Mouse (Mus musculus): ENCODE measurements around the gene 4833423E24Rik. TPM values are rescaled to one million over a fixed set of nuclear protein-coding genes. Genes with fewer than 3 reads are reported as not detected.
A peak's percentile ranks its signal among the peaks of the same experiment; 100 is the strongest.

Gene 4833423E24Rik
- under 1 TPM; 0.43 to 0.65 TPM for total RNA-seq (2021)
- long read RNA-seq, experiment 1, partial matches to known transcripts, result 1 of 1 reads
- long read RNA-seq, experiment 1, other reads (novel, unspliced or antisense), result 0 of 1 reads
- long read RNA-seq, experiment 2, result 0 reads

DNA sequence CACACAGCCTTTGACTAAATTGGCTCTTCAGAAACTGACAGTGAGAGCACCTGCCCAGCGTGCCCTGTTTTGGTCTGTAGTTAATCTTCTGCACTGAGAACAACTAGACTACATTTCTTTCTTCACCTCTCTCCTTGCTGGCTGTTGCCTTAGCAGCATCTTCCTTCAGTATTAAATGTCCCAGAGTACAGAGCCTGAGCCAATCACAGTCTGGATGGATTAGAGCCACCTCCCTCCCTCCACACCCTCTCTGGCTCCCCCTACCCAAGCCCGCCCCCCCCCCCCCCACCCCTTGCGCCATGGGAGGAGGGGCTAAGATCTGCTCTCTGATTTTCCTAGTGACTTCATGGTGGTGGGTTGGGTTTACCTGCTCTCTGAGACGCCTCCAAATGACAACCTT, at the start of gene 4833423E24Rik:
4833423E24Rik (minus strand) TSS at position 146 of the 400 bp plus-strand sequence.
- DNase-seq (ENCODE audit: low spot score in 2 of 2), result no peak

GRCm38 (mm10) chr2:85561187-85561586, 42.4 kb upstream of the 4833423E24Rik start:
- peak; percentile 45 to 71 for DNase-seq (ENCODE audit: low spot score in 2 of 2)

DNA sequence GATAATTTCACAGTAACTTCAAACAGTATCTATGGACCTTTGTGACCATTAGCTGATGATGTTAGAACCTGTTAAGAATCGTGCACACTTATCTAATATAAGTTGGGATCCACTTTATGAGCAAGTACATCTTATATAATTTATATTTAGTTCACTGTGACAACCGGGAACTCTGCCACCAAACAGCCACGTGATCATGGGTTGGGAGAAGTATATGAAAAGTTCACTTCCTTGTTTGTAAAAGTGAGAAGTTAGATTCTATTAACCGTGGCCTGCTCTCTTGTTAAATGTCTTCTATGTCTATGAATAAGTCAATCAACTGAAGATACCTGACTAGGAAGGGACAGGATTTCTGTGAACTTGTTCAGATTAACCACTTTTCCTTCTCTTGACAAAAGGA, 41.4 kb upstream of the 4833423E24Rik start:
- no peak for DNase-seq (ENCODE audit: low spot score in 2 of 2)

DNA sequence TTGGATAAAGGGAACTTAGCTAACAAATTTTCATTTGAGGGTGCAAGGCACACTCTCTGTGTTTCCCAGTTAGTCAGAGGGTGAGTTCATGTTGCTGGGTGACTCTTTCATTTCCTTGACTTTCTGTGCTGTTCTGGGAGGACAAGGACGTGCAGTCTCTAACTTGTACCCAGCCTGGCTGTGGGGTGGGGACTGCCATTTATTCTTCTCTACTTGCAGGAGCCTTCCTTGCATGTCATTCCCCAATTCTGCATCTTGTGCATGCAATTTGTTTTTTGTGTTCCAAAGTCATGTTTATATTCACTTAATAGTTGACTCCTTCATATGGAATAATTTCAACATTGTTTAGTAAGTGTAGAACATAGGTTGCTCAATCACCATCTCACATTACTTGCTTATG, 36.0 kb upstream of the 4833423E24Rik start:
- DNase-seq (ENCODE audit: low spot score in 2 of 2), result no peak

GRCm38 (mm10) chr2:85533934-85534333, 15.1 kb upstream of the 4833423E24Rik start:
- no peak for DNase-seq (ENCODE audit: low spot score in 2 of 2)

DNA sequence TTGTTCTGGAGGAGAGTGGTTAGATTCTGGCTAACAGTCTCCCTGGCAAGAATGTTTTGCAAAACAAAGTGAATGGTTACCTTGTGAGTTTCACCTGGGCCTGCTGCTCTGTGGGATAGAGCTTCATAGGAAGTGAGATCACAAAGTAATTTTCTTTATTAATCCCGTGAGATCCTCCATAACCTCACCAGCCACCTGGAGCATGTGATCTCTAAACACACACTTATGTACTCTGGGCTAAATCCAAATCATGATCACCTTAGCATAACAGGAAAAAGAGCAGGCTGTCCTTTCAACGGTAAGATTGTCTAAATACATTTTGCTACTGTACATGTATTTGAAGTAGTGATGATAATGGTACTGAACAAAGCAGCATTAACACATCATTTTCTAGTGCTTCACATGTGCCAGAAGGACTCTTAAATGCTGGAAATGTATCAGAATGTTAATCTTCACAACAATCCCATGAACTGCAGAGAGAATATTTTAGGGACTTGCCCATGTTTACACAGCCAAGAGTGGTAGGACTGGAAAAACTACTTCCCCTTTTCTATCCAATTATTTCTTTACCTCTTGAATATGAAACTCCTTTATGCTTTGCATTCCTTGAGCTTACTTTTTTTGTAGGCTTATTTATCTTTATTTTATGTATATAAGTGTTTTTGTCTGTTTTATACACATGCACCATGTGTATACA, 13.4 kb upstream of the 4833423E24Rik start:
- no peak for DNase-seq (ENCODE audit: low spot score in 2 of 2)

DNA sequence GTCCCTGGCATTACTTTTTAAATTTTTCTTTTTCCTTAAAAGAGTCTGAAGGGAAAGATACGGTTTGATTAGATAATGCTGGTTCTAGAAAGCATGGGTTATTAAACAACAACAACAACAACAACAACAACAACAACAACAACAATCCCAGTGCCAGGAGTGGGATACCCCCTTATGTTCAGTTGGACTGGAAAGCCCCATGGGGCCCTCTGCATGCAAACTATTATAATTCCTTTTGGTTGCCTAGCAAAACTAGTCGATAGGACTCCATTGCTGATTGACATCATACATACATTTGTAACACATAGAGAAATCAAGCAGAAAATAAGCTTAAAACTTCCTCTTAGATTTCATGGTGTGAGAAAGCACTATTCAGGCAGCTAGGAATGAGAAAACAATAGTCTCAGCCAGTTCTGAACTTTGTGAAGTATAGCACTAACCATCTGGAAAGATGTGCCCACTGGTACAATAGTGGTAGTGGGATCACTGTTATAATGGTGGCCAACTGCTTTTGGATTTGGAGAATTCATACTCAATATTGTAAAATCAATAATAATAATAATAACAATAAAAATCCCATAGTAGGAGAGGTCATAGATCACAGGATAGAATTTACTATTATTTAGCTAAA, 4.2 kb upstream of the 4833423E24Rik start:
- no peak for DNase-seq (ENCODE audit: low spot score in 2 of 2)

GRCm38 (mm10) chr2:85518292-85518691, 532 bp downstream of the 4833423E24Rik start:
- no peak for DNase-seq (ENCODE audit: low spot score in 2 of 2)

DNA sequence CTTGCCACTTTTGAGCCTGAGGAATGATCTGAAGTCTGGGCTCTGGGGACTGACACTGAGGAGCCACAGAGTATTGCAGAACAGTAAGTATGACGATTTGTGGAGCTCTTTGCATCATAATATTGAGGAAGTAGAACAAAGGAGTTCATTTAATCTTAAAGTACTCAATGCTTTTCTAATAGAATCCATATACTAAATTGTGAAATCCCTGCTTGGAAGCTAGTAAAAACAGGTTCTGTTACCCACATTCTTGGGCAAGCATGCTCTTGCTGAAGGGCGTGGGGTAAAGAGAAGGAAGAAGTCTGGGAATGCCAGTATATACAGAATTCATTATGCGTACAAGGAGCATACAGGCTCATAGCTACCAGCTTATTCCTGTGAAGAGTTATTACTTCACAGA, 8.4 kb downstream of the 4833423E24Rik start:
- DNase-seq (ENCODE audit: low spot score in 2 of 2), result no peak

DNA sequence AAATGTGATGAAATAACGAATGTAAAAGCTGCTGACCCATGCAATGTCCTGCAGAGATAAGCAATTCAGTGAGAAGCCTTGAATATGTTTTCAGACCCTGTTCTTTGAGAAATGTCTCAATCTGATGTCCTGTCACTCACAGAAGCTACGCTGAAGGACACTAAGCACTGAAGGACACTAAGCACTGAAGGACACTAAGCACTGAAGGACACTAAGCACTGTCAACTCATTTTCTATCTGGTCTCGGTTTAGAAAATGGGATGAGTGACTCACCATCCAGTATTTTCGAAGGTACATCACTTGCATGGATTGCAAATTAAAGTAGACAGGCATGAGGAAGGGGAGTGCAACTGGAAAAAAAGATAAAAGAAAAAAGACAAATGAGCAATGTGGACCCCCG, 28.4 kb downstream of the 4833423E24Rik start:
- DNase-seq (ENCODE audit: low spot score in 2 of 2), result no peak

DNA sequence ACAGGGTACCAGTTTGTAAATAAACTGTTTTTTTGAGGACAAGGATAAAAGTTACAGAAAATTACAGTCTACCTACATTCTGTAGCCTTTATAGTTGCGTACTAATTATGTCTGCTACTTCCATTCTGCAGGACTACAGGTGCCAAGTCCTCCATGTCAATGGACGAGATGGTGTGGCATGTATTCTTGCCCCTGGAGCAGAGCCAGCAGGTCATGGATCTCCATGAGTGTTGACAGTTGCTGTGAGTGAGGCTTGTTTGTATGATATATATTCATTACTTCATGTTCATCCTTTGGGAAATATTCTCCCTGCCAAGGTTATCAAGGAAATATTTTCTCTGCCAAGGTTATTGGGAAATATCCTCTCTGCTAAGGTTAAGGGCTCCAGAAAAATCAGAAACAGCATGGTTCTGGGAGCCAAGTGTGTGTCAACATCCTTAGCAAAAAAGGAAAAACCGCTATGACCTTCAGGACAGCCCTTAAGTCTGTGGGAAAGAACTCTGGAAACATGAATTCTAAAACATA, 52.0 kb downstream of the 4833423E24Rik start:
- no peak for DNase-seq (ENCODE audit: low spot score in 2 of 2)

DNA sequence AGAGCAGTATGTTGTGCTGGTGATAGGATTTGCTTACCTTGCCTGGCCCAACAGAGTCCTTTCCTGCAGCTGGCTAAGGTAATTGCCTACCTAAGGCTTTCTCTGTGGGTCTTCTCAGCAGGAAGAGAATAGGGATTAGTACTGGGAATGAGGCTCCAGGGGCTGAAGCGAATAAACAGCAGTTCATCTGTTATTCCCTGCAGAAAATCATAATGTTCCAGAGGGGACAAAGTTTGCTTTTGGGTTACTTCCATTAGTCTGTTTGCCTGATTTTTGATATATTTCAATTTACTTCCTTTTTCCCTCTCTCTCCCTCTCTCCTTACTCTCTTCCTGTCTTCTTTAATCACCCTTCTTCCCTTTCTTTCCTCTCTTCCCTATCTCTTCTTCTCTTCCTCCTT, 75.3 kb downstream of the 4833423E24Rik start, which contains the start of gene Olfr995:
Olfr995 (minus strand) TSS at position 101 of the 400 bp plus-strand sequence.
- no peak for DNase-seq (ENCODE audit: low spot score in 2 of 2)

GRCm38 (mm10) chr2:85442546-85442945, 76.3 kb downstream of the 4833423E24Rik start:
- DNase-seq (ENCODE audit: low spot score in 2 of 2), result no peak

GRCm38 (mm10) chr2:85436351-85436750, 82.5 kb downstream of the 4833423E24Rik start, which contains the start of gene Olfr994:
Gene Olfr994, minus strand, starts transcription at chr2:85436451.
- no peak for DNase-seq (ENCODE audit: low spot score in 2 of 2)

Other genes with a start within 250 kb of the 4833423E24Rik start
- gene Olfr987, start 179.7 kb downstream of the 4833423E24Rik start, total RNA-seq (2021), result not detected
- gene Olfr988, start 155.8 kb downstream of the 4833423E24Rik start, total RNA-seq (2021), result not detected
- gene Olfr992, start 109.6 kb downstream of the 4833423E24Rik start, total RNA-seq (2021), result not detected
- gene Olfr993, start 104.1 kb downstream of the 4833423E24Rik start, total RNA-seq (2021), result not detected
- not detected for gene Olfr994, start 82.6 kb downstream of the 4833423E24Rik start, total RNA-seq (2021)
- gene Olfr995, start 75.4 kb downstream of the 4833423E24Rik start, total RNA-seq (2021), result not detected
- not detected for gene Olfr996, start 60.2 kb upstream of the 4833423E24Rik start, total RNA-seq (2021)
- not detected for gene Olfr998, start 69.9 kb upstream of the 4833423E24Rik start, total RNA-seq (2021)
- not detected for gene Olfr1000, start 92.9 kb upstream of the 4833423E24Rik start, total RNA-seq (2021)
- gene Olfr1002, start 131.7 kb upstream of the 4833423E24Rik start, total RNA-seq (2021), result not detected
- not detected for gene Olfr154, start 145.4 kb upstream of the 4833423E24Rik start, total RNA-seq (2021)
- not detected for gene Olfr1006, start 159.7 kb upstream of the 4833423E24Rik start, total RNA-seq (2021)
- gene Olfr1008, start 170.4 kb upstream of the 4833423E24Rik start, total RNA-seq (2021), result not detected
- not detected for gene Olfr1009, start 196.4 kb upstream of the 4833423E24Rik start, total RNA-seq (2021)
- gene Olfr1012, start 243.7 kb upstream of the 4833423E24Rik start, total RNA-seq (2021), result not detected
- not detected for gene Olfr1013, start 248.1 kb upstream of the 4833423E24Rik start, total RNA-seq (2021)